Mouse (Mus musculus) retina, postnatal 7 days (tissue): Measurements from ENCODE around the gene Gdnf.
A peak's percentile ranks its signal among the peaks of the same experiment; 100 is the strongest.

ENCODE experiments used
- DNase-seq: peaks from one replicate; pipeline ENCODE4 v3.0.0-alpha.2; 2012; ENCODE audit warnings: low read depth, low spot score

Gdnf gene

GRCm38 (mm10) chr15:7810556-7811252, at the start of gene Gdnf:
Gdnf (plus strand) TSS chr15:7810846.
- DNase-seq = no peak

- DNase-seq = no peak
Observed at GRCm38 (mm10) chr15:7767166-7767565, 43.5 kb upstream of the Gdnf start.

- no peak for DNase-seq
Observed at GRCm38 (mm10) chr15:7772983-7773382, 37.7 kb upstream of the Gdnf start.

GRCm38 (mm10) chr15:7781517-7781916, 29.1 kb upstream of the Gdnf start:
- no peak for DNase-seq

GRCm38 (mm10) chr15:7809841-7810391, 730 bp upstream of the Gdnf start:
- DNase-seq = no peak

- no peak for DNase-seq
Observed at GRCm38 (mm10) chr15:7811253-7811625, 593 bp downstream of the Gdnf start.

- DNase-seq = no peak
Observed at GRCm38 (mm10) chr15:7811856-7812733, 1.4 kb downstream of the Gdnf start.

GRCm38 (mm10) chr15:7812872-7813530, 2.4 kb downstream of the Gdnf start:
- peak; percentile 29 for DNase-seq

- no peak for DNase-seq
Observed at GRCm38 (mm10) chr15:7813531-7814370, 3.1 kb downstream of the Gdnf start.

GRCm38 (mm10) chr15:7814371-7814680, 3.7 kb downstream of the Gdnf start:
- no peak for DNase-seq

GRCm38 (mm10) chr15:7814917-7815316, 4.3 kb downstream of the Gdnf start:
- no peak for DNase-seq

GRCm38 (mm10) chr15:7815521-7815944, 4.9 kb downstream of the Gdnf start:
- DNase-seq = no peak

- DNase-seq = no peak
Observed at GRCm38 (mm10) chr15:7823886-7824285, 13.2 kb downstream of the Gdnf start.

- no peak for DNase-seq
Observed at GRCm38 (mm10) chr15:7825530-7825929, 14.9 kb downstream of the Gdnf start.

GRCm38 (mm10) chr15:7835404-7835803, 24.8 kb downstream of the Gdnf start:
- DNase-seq = no peak

GRCm38 (mm10) chr15:7838060-7838920, 27.6 kb downstream of the Gdnf start:
- DNase-seq = no peak

- no peak for DNase-seq
Observed at GRCm38 (mm10) chr15:7838921-7839309, 28.3 kb downstream of the Gdnf start.

- no peak for DNase-seq
Observed at GRCm38 (mm10) chr15:7841664-7842063, 31.0 kb downstream of the Gdnf start.

GRCm38 (mm10) chr15:7842398-7842797, 31.8 kb downstream of the Gdnf start:
- DNase-seq = no peak

GRCm38 (mm10) chr15:7857418-7857817, 46.8 kb downstream of the Gdnf start:
- no peak for DNase-seq
